Mouse (Mus musculus): ENCODE measurements at regions not wholly inside any gene's neighbourhood (a gene's known extent, or its start where the extent isn't known, plus 50 kb on each side); places are given as distances from the start of the nearest gene placed in this dataset.

- H3K4me1 ChIP-seq (ENCODE audit: control insufficient read depth in 1 of 2, insufficient read depth in 2 of 2): peaks cover 0 to 27% of the 10 kb centered on the region in 2 experiments; a peak in 3 of 4 replicates
- no peaks in the 10 kb centered on the region for H3K36me3 ChIP-seq (replicated peaks in 1 of 2; ENCODE audit: control insufficient read depth in 1 of 2, insufficient read depth in 1 of 2, low read length in 1 of 2)
- no peak overlapping the region for H3K9ac ChIP-seq (ENCODE audit: insufficient read depth, low read depth)
- no peak for DNase-seq (ENCODE audit: extremely low read depth)
- no peaks in the 10 kb centered on the region for H3K79me2 ChIP-seq (replicated peaks; ENCODE audit: control insufficient read depth, extremely low read depth, insufficient read depth, poor library complexity, severe bottlenecking)
- in situ Hi-C loops (cut with MboI; ENCODE audit: low pct_ligation_motif_present, low pct_unique_long_range_greater_than_20kb, low sequenced_read_pairs): loop anchor here (10.0 to 25.0 kb wide), 2 partner anchors 115 to 393 kb away; partner anchors contain the start of genes Fggy and Jun
- TF ChIP-seq JUN (IDR thresholded peaks at IDR 0.05; ENCODE audit: insufficient read depth, low read depth, low read length): no peak
- TF ChIP-seq POLR2A (IDR thresholded peaks at IDR 0.05; ENCODE audit: low read depth, low read length): no peak
- no peak overlapping the region for H3K27ac ChIP-seq (ENCODE audit: insufficient read depth, low read depth)
- no peaks in the 10 kb centered on the region for H3K9me3 ChIP-seq (replicated peaks; ENCODE audit: low read length)
- H3K4me2 ChIP-seq (ENCODE audit: insufficient read depth, low read depth, poor library complexity, severe bottlenecking): no peak overlapping the region
- dilution Hi-C loops (cut with MboI; ENCODE audit: extremely low pct_ligation_motif_present, extremely low pct_unique_long_range_greater_than_20kb, low sequenced_read_pairs): no loop called here
- no peak overlapping the region for H3K4me3 ChIP-seq (replicated peaks in 1 of 3; ENCODE audit: low read depth in 2 of 3, low read length in 2 of 3, poor library complexity in 1 of 3)
- no peaks in the 10 kb centered on the region for H3K27me3 ChIP-seq (replicated peaks)
Measured at GRCm38 (mm10) chr4:95169702-95170101, 117.7 kb upstream of the Jun start.

GRCm38 (mm10) chr4:95177753-95178152 is 125.7 kb upstream of the Jun start:
- Histone ChIP-seq H3K27me3 (replicated peaks) (no peaks in the 10 kb centered on the region), H3K4me3 (replicated peaks in 1 of 3; ENCODE audit: low read depth in 2 of 3, low read length in 2 of 3, poor library complexity in 1 of 3) (no peak overlapping the region), H3K4me2 (ENCODE audit: insufficient read depth, low read depth, poor library complexity, severe bottlenecking) (no peak overlapping the region), H3K9me3 (replicated peaks; ENCODE audit: low read length) (no peaks in the 10 kb centered on the region), H3K27ac (ENCODE audit: insufficient read depth, low read depth) (no peak overlapping the region), H3K9ac (ENCODE audit: insufficient read depth, low read depth) (no peak overlapping the region), H3K4me1 (ENCODE audit: control insufficient read depth in 1 of 2, insufficient read depth in 2 of 2) (peaks cover 0 to 11% of the 10 kb centered on the region in 2 experiments; a peak in 2 of 4 replicates), H3K36me3 (replicated peaks in 1 of 2; ENCODE audit: control insufficient read depth in 1 of 2, insufficient read depth in 1 of 2, low read length in 1 of 2) (no peaks in the 10 kb centered on the region), H3K79me2 (replicated peaks; ENCODE audit: control insufficient read depth, extremely low read depth, insufficient read depth, poor library complexity, severe bottlenecking) (no peaks in the 10 kb centered on the region)
- in situ Hi-C loops (cut with MboI; ENCODE audit: low pct_ligation_motif_present, low pct_unique_long_range_greater_than_20kb, low sequenced_read_pairs) (no loop called here), dilution Hi-C loops (cut with MboI; ENCODE audit: extremely low pct_ligation_motif_present, extremely low pct_unique_long_range_greater_than_20kb, low sequenced_read_pairs) (no loop called here)
- no peak for DNase-seq (ENCODE audit: extremely low read depth)
- TF ChIP-seq UBTF (IDR thresholded peaks at IDR 0.05; ENCODE audit: low read depth, low read length): no peak
- no peak for TF ChIP-seq RCOR1 (conservative IDR thresholded peaks at IDR 0.05; ENCODE audit: low read depth, low read length)
- TF ChIP-seq CTCF (conservative IDR thresholded peaks at IDR 0.05 in 1 of 2, IDR thresholded peaks at IDR 0.05 in 1 of 2; ENCODE audit: low read depth in 2 of 2, low read length in 2 of 2): no peak
- TF ChIP-seq JUND (conservative IDR thresholded peaks at IDR 0.05; ENCODE audit: low read depth, low read length): no peak
- TF ChIP-seq KAT2A (IDR thresholded peaks at IDR 0.05; ENCODE audit: insufficient replicate concordance, low read length): no peak
- TF ChIP-seq NRF1 (IDR thresholded peaks at IDR 0.05; ENCODE audit: low read depth, low read length): no peak
- TF ChIP-seq CHD1 (IDR thresholded peaks at IDR 0.05; ENCODE audit: low read depth, low read length): no peak
- TF ChIP-seq MAZ (IDR thresholded peaks at IDR 0.05; ENCODE audit: low read depth, low read length): no peak
- no peak for TF ChIP-seq MYC (IDR thresholded peaks at IDR 0.05; ENCODE audit: low read depth, low read length)
- no peak for TF ChIP-seq MAX (IDR thresholded peaks at IDR 0.05; ENCODE audit: low read length)
- no peak for TF ChIP-seq GABPA (IDR thresholded peaks at IDR 0.05; ENCODE audit: insufficient replicate concordance, low read depth, low read length)
- no peak for TF ChIP-seq MXI1 (IDR thresholded peaks at IDR 0.05; ENCODE audit: low read depth, low read length)
- TF ChIP-seq USF1 (IDR thresholded peaks at IDR 0.05; ENCODE audit: low read depth, low read length): no peak
- TF ChIP-seq POLR2AphosphoS2 (IDR thresholded peaks at IDR 0.05; ENCODE audit: low read depth, low read length): no peak
- no peak for TF ChIP-seq TBP (conservative IDR thresholded peaks at IDR 0.05; ENCODE audit: low read depth, low read length)
- no peak for TF ChIP-seq PAX5 (IDR thresholded peaks at IDR 0.05; ENCODE audit: low read length)
